Mouse (Mus musculus): ENCODE results near the gene Zfp617.
"Not testable (repeated sequence)": the region's sequence is repeated elsewhere in the genome, so short reads cannot be mapped to it uniquely, and the experiment has no call there.

Zfp617 gene

GRCm38 (mm10) chr8:71952961-71953700, 44.7 kb downstream of the Zfp617 start:
- not testable (repeated sequence) for DNase-seq

GRCm38 (mm10) chr8:71954666-71955065, 46.2 kb downstream of the Zfp617 start:
- DNase-seq = no peak

- DNase-seq = no peak
Observed at GRCm38 (mm10) chr8:71960483-71960882, 52.0 kb downstream of the Zfp617 start.

GRCm38 (mm10) chr8:71961796-71962195, 53.4 kb downstream of the Zfp617 start:
- no peak for DNase-seq

GRCm38 (mm10) chr8:71964051-71964450, 55.6 kb downstream of the Zfp617 start:
- no peak for DNase-seq

GRCm38 (mm10) chr8:71965166-71965565, 56.7 kb downstream of the Zfp617 start:
- no peak for DNase-seq

GRCm38 (mm10) chr8:71966411-71966810, 58.0 kb downstream of the Zfp617 start:
- DNase-seq = no peak

GRCm38 (mm10) chr8:71967261-71967660, 58.8 kb downstream of the Zfp617 start:
- DNase-seq = no peak

GRCm38 (mm10) chr8:71968100-71968499, 59.7 kb downstream of the Zfp617 start:
- DNase-seq = no peak

GRCm38 (mm10) chr8:71968636-71969035, 60.2 kb downstream of the Zfp617 start:
- DNase-seq = no peak

- peak; percentile 63 to 67 for DNase-seq
Observed at GRCm38 (mm10) chr8:71971945-71972344, 63.5 kb downstream of the Zfp617 start.

- DNase-seq = no peak
Observed at GRCm38 (mm10) chr8:71974211-71974610, 65.8 kb downstream of the Zfp617 start.

- no peak for DNase-seq
Observed at GRCm38 (mm10) chr8:71981032-71981431, 72.6 kb downstream of the Zfp617 start.

- no peak for DNase-seq
Observed at GRCm38 (mm10) chr8:71981456-71981855, 73.0 kb downstream of the Zfp617 start.
